Mouse (Mus musculus) heart, embryonic 10.5 days (tissue): ENCODE data around the gene Gatad2b. TPM values are rescaled to one million over a fixed set of nuclear protein-coding genes. Genes with fewer than 3 reads are reported as not detected.

ENCODE experiments used
- DNase-seq: peaks from one replicate; pipeline ENCODE4 v3.0.0-alpha.2; 2017; ENCODE audit warnings: low spot score
- H3K27ac ChIP-seq: fragments of 300-500 bp; sonication (generic); 2 replicates; pipeline ENCODE4 v1.5.1; 2016; ENCODE audit warnings: mild to moderate bottlenecking
- H3K27me3 ChIP-seq: fragments of 300-500 bp; sonication (generic); 2 replicates; pipeline ENCODE4 v1.6.1; 2016; ENCODE audit warnings: mild to moderate bottlenecking; ENCODE audit not compliant: poor library complexity, insufficient read depth, severe bottlenecking
- H3K36me3 ChIP-seq: fragments of 300-500 bp; sonication (generic); 2 replicates; pipeline ENCODE4 v1.6.1; 2016; ENCODE audit warnings: mild to moderate bottlenecking, moderate library complexity
- H3K4me1 ChIP-seq: fragments of 300-500 bp; sonication (generic); 2 replicates; pipeline ENCODE4 v1.6.1; 2016; ENCODE audit warnings: mild to moderate bottlenecking
- H3K4me3 ChIP-seq: fragments of 300-500 bp; sonication (generic); 2 replicates; pipeline ENCODE4 v1.5.1; 2016; ENCODE audit warnings: mild to moderate bottlenecking, moderate library complexity
- H3K9me3 ChIP-seq: fragments of 300-500 bp; sonication (generic); 2 replicates; pipeline ENCODE4 v1.6.1; 2016; ENCODE audit warnings: mild to moderate bottlenecking, moderate library complexity
- WGBS: fragments of 180-500 bp; shearing (Covaris S2); methylation state at CpG from one replicate; pipeline ENCODE4 v1.1.7; 2016; 5-methylcytosine and 5-hydroxymethylcytosine counted together
- polyA plus RNA-seq: library from polyadenylated mRNA; unstranded; fragments of >200 nt; fragmentation: Nextera tagmentation; extraction: Ambion mirVana; gene quantifications from 2 replicates; pipeline ENCODE4 v1.2.1, GENCODE M21; 2016

The Gatad2b gene
- polyA plus RNA-seq, 1 experiment from 2014 or later = 11.8 TPM

DNA sequence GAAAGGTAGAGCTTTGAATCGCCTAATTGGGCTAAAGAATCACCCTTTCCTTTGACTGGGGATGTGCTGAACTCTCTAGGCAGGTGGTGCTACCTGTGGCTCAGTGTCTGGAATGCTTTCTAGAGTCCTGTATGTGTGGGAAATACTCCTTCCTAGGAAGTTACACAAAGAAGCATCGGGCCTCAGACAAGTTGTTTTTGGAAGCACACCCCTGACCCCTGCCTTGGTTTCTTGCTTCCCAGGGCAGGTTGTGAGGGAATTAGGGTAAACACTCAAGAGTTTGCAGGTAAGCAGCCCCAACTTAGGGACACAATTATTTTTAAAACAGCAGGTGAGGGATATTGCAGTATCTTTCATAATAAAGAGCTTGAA lies 37.8 kb upstream of the Gatad2b start:
- H3K36me3 ChIP-seq = peaks cover 62% of the 10 kb centered on the region
- no peaks in the 10 kb centered on the region for H3K9me3 ChIP-seq
- WGBS = 34% methylated on average over 2 of the region's 2 CpGs
- peaks cover 13% of the 10 kb centered on the region for H3K4me1 ChIP-seq
- H3K27me3 ChIP-seq = no peaks in the 10 kb centered on the region
- DNase-seq = no peak
- peak overlapping the region; percentile 88 for H3K4me3 ChIP-seq
- H3K27ac ChIP-seq = peak overlapping the region; percentile 95; the same call in 1 of the 2 replicates

DNA sequence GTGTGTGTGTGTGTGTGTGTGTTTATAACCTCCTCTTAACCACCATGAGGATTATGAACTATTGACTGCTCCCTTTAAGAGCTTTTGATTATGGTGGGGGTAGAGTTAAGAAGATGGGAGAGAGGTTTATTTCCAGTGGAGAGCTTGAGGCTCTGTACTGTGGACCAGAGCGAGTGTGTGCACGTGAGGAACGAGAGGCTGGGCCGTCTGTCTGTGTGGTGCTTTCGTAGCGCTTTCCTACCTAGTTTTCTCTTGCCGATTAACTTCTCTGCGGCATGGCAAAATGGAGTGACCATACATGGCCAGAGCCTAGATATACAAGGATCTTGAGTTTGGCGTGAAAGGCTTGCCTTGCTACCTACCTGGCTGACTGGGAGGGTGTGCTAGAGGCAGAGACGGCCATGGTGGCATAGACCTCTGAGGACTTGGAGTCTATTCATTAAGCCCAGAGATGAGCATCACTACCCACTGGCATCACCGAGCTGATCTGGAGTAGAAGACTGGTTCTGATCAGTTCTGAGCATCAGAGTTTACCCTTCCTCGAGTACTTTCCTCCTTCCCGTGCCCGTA lies 37.1 kb upstream of the Gatad2b start:
- 91% methylated on average over 14 of the region's 14 CpGs for WGBS
- Histone ChIP-seq H3K27me3 (no peaks in the 10 kb centered on the region), H3K36me3 (peaks cover 62% of the 10 kb centered on the region), H3K9me3 (no peaks in the 10 kb centered on the region), H3K4me1 (peaks cover 13% of the 10 kb centered on the region), H3K4me3 (no peak overlapping the region), H3K27ac (no peak overlapping the region)
- DNase-seq = no peak

DNA sequence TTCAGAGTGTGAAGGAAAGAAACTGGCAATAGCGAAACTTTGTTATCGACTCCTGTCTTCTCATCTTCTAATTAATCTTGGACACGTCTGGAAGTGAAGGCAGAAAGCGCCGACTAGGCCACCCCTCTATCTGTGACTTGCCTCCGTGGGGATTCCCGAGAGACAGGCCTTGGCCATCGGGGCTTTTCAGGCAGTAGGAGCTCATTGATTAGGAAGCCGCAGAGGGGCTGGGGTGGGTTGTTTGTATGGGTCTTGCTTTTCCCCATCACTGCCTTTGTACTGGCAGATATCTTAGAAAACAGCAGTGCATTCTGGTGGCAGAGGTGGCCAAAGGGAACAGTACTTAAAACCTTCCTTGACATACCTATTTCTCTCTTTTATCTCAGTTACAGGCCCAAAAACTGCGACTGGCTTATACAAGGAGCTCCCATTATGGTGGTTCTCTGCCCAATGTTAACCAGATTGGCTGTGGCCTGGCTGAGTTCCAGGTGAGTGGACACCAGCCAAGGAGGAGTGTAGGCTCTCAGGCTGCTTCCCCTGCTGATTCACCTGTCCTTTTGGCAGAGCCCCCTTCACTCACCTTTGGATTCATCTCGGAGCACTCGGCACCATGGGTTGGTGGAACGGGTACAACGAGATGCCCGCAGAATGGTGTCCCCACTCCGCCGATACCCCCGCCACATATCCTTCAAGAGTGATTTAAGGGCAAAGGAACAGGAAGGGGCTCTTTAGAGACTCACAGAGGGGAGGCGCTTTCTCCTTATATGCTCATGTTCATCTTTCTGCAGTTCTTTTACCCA lies 36.0 kb upstream of the Gatad2b start:
- H3K27ac ChIP-seq = no peak overlapping the region
- no peak for DNase-seq
- H3K9me3 ChIP-seq = no peaks in the 10 kb centered on the region
- peaks cover 63% of the 10 kb centered on the region for H3K36me3 ChIP-seq
- H3K27me3 ChIP-seq = no peaks in the 10 kb centered on the region
- no peak overlapping the region for H3K4me3 ChIP-seq
- H3K4me1 ChIP-seq = peaks cover 13% of the 10 kb centered on the region
- 87% methylated on average over 19 of the region's 19 CpGs for whole genome bisulfite sequencing

DNA sequence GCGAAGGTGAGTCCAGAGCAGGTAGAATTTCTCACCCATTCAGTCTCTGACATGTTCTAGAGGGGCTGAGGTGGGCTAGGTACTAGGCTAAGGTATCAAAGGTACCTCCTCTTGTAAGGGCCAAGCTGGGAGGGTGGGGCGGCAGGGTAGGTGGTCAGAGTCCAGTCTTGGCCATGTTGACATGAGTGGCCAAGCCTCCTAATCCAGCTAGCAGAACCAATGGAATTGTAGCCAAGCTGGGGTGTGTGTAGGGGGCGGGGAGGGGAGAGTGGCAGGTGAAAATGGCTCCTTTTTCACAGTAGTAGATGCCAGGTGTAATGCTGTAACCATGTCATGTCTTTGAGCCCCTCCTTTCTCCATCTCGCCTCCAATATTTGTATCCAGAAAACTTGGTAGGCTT lies 34.5 kb upstream of the Gatad2b start:
- Histone ChIP-seq H3K4me1 (peaks cover 13% of the 10 kb centered on the region), H3K36me3 (peaks cover 77% of the 10 kb centered on the region), H3K27ac (no peak overlapping the region), H3K4me3 (no peak overlapping the region), H3K27me3 (no peaks in the 10 kb centered on the region), H3K9me3 (no peaks in the 10 kb centered on the region)
- WGBS = 88% methylated on average over 4 of the region's 4 CpGs
- DNase-seq = no peak

DNA sequence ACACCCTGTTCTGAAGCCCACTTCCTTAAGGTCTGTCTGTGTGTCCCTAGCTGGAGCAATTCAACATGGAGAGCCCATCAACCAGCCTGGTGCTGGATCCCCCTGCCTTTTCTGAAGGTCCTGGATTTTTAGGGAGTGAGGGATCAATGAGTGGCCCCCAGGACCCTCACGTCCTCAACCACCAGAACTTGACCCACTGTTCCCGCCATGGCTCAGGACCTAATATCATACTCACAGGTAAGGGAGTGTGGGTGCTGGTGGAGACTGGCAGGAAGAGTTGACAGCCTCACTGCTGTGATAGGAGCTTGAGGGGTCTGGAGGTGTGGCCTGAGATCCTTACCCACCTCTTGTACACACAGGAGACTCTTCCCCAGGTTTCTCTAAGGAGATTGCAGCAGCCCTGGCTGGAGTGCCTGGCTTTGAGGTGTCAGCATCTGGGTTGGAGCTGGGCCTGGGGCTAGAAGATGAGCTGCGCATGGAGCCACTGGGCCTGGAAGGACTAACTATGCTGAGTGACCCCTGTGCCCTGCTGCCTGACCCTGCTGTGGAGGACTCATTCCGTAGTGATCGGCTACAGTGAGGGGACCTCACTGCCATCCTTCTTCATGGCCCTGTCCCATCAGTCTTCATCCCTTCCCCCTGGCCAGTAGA lies 29.7 kb upstream of the Gatad2b start:
- WGBS = 86% methylated on average over 5 of the region's 5 CpGs
- peaks cover 27% of the 10 kb centered on the region for H3K4me1 ChIP-seq

DNA sequence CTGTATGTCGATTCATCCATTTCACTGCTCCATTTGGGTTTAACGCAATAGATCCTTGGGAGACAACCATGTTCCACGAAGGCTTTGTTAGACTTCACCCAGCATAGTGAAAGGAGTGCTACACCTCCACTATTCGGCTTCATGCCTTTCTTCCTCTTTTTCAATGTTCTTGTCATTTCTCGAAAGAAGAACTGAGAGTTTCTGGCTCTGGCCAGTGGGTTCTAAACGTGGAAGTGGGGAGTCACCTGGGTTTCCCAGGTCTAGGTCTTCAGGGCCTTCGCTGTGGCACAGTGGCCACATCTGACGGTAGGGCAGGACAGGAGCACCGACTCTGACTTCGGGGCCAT lies 28.3 kb upstream of the Gatad2b start:
- peaks cover 27% of the 10 kb centered on the region for H3K4me1 ChIP-seq
- peak overlapping the region; percentile 90 for H3K4me3 ChIP-seq
- H3K9me3 ChIP-seq = no peaks in the 10 kb centered on the region
- no peaks in the 10 kb centered on the region for H3K27me3 ChIP-seq
- WGBS = 35% methylated on average over 10 of the region's 10 CpGs
- DNase-seq = no peak
- H3K27ac ChIP-seq = peak overlapping the region; percentile 99
- H3K36me3 ChIP-seq = peaks cover 65% of the 10 kb centered on the region

More for the DNA sequence above, 29.7 kb upstream of the Gatad2b start:
- peaks cover 68% of the 10 kb centered on the region for H3K36me3 ChIP-seq
- no peak overlapping the region for H3K27ac ChIP-seq
- no peak overlapping the region for H3K4me3 ChIP-seq
- no peak for DNase-seq
- no peaks in the 10 kb centered on the region for H3K27me3 ChIP-seq
- no peaks in the 10 kb centered on the region for H3K9me3 ChIP-seq

DNA sequence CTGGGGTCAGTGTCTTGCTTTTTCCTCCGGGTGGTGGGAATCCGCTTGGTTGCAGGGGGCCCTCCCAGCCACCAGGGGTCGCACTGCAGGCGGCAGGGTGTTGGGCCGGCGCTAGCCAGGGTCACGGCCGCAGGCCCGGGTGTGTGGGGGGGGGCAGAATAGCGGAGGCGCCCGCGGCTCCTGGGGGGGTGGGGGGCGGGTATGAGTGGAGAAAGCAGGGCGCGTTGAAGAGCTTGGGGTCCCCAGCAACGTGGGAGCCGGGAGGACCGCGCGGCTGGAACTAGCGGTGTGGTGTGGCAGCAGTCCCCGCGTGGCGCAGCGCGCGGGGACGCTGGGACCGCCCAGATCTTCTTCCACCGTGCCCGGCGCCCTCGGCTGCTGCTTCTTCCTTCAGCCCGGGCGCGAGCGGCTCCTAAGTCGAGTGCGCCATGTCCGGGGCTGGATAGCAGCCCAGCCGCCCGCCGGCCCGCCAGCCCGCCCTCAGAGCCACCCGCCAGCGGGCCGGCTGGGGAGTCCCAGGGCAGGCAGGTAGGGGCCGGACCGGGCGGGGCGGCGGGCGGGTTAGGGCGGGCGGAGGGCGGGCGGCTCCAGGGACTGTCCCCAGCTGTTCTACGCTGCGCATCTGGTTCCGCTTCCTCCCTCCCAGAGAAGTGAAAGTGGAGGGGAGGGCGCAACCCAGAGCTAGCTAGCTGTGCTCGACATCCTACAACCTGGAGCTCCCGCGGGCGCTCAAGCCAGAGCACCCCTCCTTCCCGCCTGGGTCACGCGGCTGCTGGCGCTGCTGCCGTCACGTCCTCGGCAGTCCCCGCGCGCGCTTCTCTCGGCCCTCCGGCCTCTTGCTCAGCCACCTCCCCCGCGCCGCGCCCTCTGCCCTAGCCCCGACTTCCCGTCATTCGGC lies 27.7 kb upstream of the Gatad2b start, which contains the start of gene Dennd4b:
Dennd4b (plus strand) TSS at position 152 of the 898 bp plus-strand sequence.
- peak; percentile 95 for DNase-seq
- under 1% methylated on average over 84 of the region's 87 CpGs for WGBS
- H3K36me3 ChIP-seq = peaks cover 62% of the 10 kb centered on the region
- H3K4me1 ChIP-seq = peaks cover 27% of the 10 kb centered on the region
- peak within 1 kb of the TSS; percentile 99 for H3K27ac ChIP-seq
- no peaks in the 10 kb centered on the region for H3K9me3 ChIP-seq
- H3K4me3 ChIP-seq = peak within 1 kb of the TSS; percentile 90
- no peaks in the 10 kb centered on the region for H3K27me3 ChIP-seq

DNA sequence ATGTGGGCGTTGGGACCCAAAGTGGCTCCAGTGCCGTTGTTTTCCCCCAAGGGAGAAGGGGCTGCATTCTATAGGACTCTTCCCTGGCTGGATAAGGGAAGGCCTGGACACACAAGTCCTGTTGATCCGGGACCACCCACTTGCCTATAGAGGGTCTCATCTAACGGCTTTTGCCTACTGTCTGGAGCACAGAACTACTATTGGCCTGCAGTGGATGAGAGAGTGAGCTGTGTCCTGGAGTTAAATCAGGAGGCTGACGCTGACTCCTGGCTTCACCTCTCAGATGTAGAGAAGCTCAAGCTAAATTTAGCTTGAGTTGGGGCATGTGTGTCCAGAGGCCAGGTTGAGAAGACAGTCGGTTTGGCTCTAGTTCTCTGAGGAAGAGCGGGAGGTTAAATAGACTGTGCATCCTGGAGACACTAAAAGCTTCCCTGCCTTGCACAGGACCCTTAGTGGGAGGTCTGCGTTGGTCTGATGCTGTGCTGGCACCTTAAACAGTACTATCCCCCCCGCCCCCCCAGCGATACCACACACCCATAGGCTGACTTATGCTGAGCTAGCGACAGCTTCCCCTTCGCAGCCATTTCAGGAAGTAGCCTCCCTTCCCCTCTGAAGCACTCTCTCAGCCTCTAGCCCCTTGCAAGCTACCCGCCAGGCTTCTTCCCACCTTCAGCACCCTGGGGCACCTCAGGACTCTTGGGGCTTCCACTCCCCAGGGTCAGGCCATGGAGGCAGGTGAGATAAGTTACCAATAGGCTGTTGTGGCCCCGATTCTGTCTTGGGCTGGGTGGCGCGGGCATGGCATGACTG lies 26.8 kb upstream of the Gatad2b start:
- Histone ChIP-seq H3K27ac (peak overlapping the region; percentile 99), H3K27me3 (no peaks in the 10 kb centered on the region), H3K4me3 (peak overlapping the region; percentile 90), H3K9me3 (no peaks in the 10 kb centered on the region), H3K36me3 (peaks cover 62% of the 10 kb centered on the region), H3K4me1 (peaks cover 27% of the 10 kb centered on the region)
- WGBS = 15% methylated on average over 16 of the region's 16 CpGs
- no peak for DNase-seq

DNA sequence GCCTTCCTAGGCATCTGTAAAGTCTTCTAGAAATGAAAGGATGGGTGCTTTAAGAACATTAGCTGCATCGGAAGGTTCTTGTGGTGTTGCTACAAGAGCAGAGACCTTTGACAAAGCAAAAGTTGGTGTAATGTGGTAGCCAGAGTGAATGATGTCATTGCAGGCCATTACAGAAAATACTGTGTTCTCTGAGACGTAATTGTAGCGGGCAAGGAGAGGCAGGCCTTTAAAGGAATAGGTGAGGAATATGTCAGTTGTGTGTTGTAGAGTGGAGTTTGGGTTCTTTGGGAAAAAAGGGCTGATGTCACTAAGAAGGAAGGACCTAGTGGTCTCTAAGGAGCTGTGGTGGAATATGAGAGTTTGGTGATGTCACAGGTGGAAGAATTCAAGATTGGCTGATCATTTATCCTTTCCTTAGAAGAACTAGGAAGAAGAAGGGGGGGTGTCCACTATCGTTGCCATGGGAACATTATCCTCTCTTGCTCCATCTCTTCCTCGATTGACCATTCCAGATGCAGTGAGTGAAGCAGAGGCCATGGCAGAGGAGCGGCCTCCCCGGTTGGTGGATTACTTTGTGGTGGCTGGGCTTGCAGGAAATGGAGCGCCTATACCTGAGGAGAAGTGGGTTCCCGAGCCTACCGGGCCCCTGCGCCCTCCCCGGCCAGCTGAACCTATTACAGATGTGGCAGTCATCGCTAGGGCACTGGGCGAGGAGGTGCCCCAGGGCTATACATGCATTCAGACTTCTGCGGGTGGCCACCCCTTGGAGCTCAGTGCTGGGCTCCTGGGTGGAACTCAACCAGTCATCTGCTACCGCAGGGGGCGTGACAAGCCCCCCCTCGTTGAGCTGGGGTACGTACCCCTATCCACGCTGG lies 25.8 kb upstream of the Gatad2b start:
- Histone ChIP-seq H3K4me3 (peak overlapping the region; percentile 90), H3K27ac (peak overlapping the region; percentile 99)

DNA sequence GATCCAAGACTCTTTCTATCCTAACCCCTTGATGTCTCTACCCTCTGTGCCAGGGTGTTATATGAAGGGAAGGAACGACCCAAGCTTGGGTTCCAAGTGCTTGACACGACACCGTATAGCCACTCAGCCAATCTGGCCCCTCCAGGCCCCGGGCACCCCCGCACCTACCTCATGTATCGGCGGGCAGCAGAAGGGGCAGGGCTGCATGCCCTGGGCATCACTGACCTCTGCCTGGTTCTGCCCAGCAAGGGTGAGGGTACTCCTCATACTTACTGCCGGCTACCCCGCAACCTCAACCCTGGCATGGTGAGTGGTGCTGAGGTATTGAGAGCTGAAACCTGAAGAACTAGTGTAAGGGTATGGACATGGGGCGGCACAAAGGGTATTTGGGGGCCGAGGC lies 24.8 kb upstream of the Gatad2b start:
- Histone ChIP-seq H3K27me3 (no peaks in the 10 kb centered on the region), H3K9me3 (no peaks in the 10 kb centered on the region), H3K36me3 (peaks cover 60% of the 10 kb centered on the region), H3K4me3 (no peak overlapping the region), H3K4me1 (peaks cover 31% of the 10 kb centered on the region), H3K27ac (no peak overlapping the region)
- 94% methylated on average over 11 of the region's 11 CpGs for WGBS
- DNase-seq = peak; percentile 70

More for the DNA sequence above, 25.8 kb upstream of the Gatad2b start:
- DNase-seq = peak; percentile 69
- no peaks in the 10 kb centered on the region for H3K27me3 ChIP-seq
- no peaks in the 10 kb centered on the region for H3K9me3 ChIP-seq
- peaks cover 62% of the 10 kb centered on the region for H3K36me3 ChIP-seq
- peaks cover 30% of the 10 kb centered on the region for H3K4me1 ChIP-seq
- WGBS = 89% methylated on average over 20 of the region's 20 CpGs

DNA sequence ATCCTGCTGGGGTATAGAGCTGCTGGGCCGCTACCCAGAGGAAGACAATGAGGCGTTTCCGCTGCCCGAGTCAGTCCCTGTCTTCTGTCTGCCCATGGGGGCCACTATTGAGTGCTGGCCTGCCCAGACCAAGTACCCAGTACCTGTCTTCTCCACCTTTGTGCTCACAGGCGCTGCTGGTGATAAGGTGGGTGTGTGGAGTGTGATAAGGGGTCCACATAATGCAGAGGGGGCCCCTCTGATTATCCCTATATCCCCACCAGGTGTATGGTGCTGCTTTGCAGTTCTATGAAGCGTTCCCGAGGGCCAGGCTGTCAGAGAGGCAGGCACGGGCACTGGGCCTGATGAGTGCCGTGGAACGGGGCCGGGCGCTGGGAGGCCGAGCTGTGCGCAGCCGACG lies 24.0 kb upstream of the Gatad2b start:
- DNase-seq = no peak
- H3K4me1 ChIP-seq = peaks cover 31% of the 10 kb centered on the region
- WGBS = 91% methylated on average over 16 of the region's 16 CpGs
- H3K27me3 ChIP-seq = no peaks in the 10 kb centered on the region
- no peaks in the 10 kb centered on the region for H3K9me3 ChIP-seq
- no peak overlapping the region for H3K27ac ChIP-seq
- peaks cover 60% of the 10 kb centered on the region for H3K36me3 ChIP-seq
- H3K4me3 ChIP-seq = no peak overlapping the region
